Mouse (Mus musculus): ENCODE data around the gene Inpp4b.

DNA sequence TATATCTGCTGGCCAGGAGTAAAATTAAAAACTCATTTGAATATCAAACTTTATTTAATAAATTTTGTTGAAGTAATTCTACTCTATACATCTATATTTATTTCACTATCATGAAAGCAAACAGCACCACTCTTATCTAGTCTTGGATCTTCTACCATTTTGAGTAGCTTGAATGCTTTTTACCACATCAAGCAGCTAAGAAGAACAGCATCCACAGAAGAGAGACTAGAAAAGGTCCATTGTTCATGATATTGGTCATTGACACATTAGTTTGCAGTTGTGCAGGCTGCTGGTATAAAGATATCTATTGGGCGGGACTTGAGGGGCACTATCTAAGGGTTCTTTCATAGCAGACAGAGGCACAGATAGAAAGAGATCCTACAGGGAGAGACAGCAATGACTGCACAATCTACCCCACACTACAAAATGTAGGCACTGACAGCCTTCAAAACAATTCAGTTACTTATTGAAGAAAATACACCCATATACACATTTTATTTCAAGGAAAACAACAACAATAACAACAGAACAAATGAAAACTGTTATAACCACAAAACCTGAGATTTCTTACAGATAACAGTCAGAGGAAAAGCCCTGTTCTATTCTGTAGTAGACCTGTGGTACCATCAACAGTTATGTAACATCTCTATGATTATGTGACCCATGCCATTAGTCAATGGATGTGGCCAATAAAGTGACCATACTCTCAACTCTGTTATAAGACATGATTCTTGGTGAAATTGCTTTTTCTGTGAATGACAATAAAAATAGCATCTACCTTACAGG is 230.2 kb downstream of the Inpp4b start:
- TF ChIP-seq CTCF (conservative IDR thresholded peaks at IDR 0.05; ENCODE audit: insufficient read depth, insufficient read length, low read depth, low read length), result no peak
- no peak for TF ChIP-seq POLR2A (IDR thresholded peaks at IDR 0.05; ENCODE audit: low read depth, low read length)
